Mouse (Mus musculus): ENCODE data around the gene 4931406C07Rik.

4931406C07Rik gene

GRCm38 (mm10) chr9:15239042-15239925 lies 67.0 kb downstream of the 4931406C07Rik start, which contains the start of gene Vstm5:
Gene Vstm5, plus strand, starts transcription at chr9:15239045.
- DNase-seq (ENCODE audit: extremely low spot score, low spot score): peak; percentile 60

GRCm38 (mm10) chr9:15238297-15238990 lies 67.8 kb downstream of the 4931406C07Rik start:
- DNase-seq (ENCODE audit: extremely low spot score, low spot score): no peak

- no peak for DNase-seq (ENCODE audit: extremely low spot score, low spot score)
These were observed 68.5 kb downstream of the 4931406C07Rik start for GRCm38 (mm10) chr9:15237516-15238296.

GRCm38 (mm10) chr9:15235986-15236385 lies 70.3 kb downstream of the 4931406C07Rik start:
- no peak for DNase-seq (ENCODE audit: extremely low spot score, low spot score)

GRCm38 (mm10) chr9:15233604-15234003 lies 72.6 kb downstream of the 4931406C07Rik start:
- DNase-seq (ENCODE audit: extremely low spot score, low spot score): no peak

Measured in neural tube, embryonic 10.5 days (tissue).